Mouse (Mus musculus) CH12.LX (cell line): ENCODE results near the gene Arhgef3. TPM values are rescaled to one million over a fixed set of nuclear protein-coding genes. Genes with fewer than 3 reads are reported as not detected.

Source experiments
- DNase-seq: peaks from one replicate; pipeline ENCODE4 v3.0.0-alpha.2; 2013; ENCODE audit errors: extremely low read depth
- H3K27ac ChIP-seq: 2 replicates; pipeline ENCODE4 v1.5.1; 2012; ENCODE audit warnings: low read depth, mild to moderate bottlenecking, control low read depth, moderate library complexity; ENCODE audit not compliant: insufficient read depth
- H3K27me3 ChIP-seq: replicated peaks from 2 replicates; pipeline ENCODE3; 2012; ENCODE audit warnings: inconsistent platforms
- H3K36me3 ChIP-seq, 2 experiments: replicated peaks in 1 of 2; 2 replicates each; pipeline versions ENCODE3 to v1.6.1; 2012; ENCODE audit warnings: inconsistent platforms in 1 of 2, low read length in 1 of 2, mild to moderate bottlenecking in 1 of 2, mixed read lengths in 1 of 2, moderate library complexity in 1 of 2; ENCODE audit not compliant: control insufficient read depth in 1 of 2, insufficient read depth in 1 of 2
- H3K4me1 ChIP-seq, 2 experiments: 2 replicates each; pipeline ENCODE4 v1.6.1; 2012; ENCODE audit warnings: inconsistent platforms in 1 of 2, moderate library complexity in 1 of 2; ENCODE audit not compliant: insufficient read depth in 2 of 2, control insufficient read depth in 1 of 2
- H3K4me2 ChIP-seq: 2 replicates; pipeline ENCODE4 v1.6.1; 2012; ENCODE audit warnings: low read depth, mild to moderate bottlenecking, control low read depth; ENCODE audit not compliant: poor library complexity, insufficient read depth, severe bottlenecking
- H3K4me3 ChIP-seq, 3 experiments: fragments of 150-350 bp in 1 of 3; sonication (generic) in 1 of 3; replicated peaks in 1 of 3; 2 replicates each; pipeline versions ENCODE3 to v1.5.1; 2011 to 2012; ENCODE audit warnings: low read depth in 2 of 3, low read length in 2 of 3, mild to moderate bottlenecking in 2 of 3, moderate library complexity in 2 of 3, control low read depth in 1 of 3, improper control_type of control experiment in 1 of 3, inconsistent platforms in 1 of 3, mixed read lengths in 1 of 3; ENCODE audit not compliant: poor library complexity in 1 of 3
- H3K79me2 ChIP-seq: replicated peaks from 2 replicates; pipeline ENCODE4 v1.6.1; 2012; ENCODE audit warnings: mild to moderate bottlenecking, moderate library complexity; ENCODE audit not compliant: control insufficient read depth, poor library complexity, insufficient read depth, severe bottlenecking; ENCODE audit errors: extremely low read depth
- H3K9ac ChIP-seq: 2 replicates; pipeline ENCODE4 v1.6.1; 2012; ENCODE audit warnings: low read depth, mild to moderate bottlenecking, control low read depth, moderate library complexity; ENCODE audit not compliant: insufficient read depth
- H3K9me3 ChIP-seq: replicated peaks from 2 replicates; pipeline ENCODE3; 2012; ENCODE audit warnings: low read length, inconsistent platforms, mixed read lengths
- CHD1 ChIP-seq: IDR thresholded peaks from 2 replicates; pipeline ENCODE4 v1.6.1; 2012; ENCODE audit warnings: low read depth, low read length, improper control_type of control experiment, inconsistent platforms
- CTCF ChIP-seq, 2 experiments: IDR thresholded peaks in 1 of 2; conservative IDR thresholded peaks in 1 of 2; 2 replicates each; pipeline ENCODE4 v1.5.1; 2011 to 2012; ENCODE audit warnings: low read depth in 2 of 2, low read length in 2 of 2, improper control_type of control experiment in 1 of 2, inconsistent platforms in 1 of 2, mild to moderate bottlenecking in 1 of 2, moderate library complexity in 1 of 2
- EP300 ChIP-seq: IDR thresholded peaks from 2 replicates; pipeline ENCODE4 v1.6.1; 2011; ENCODE audit warnings: low read length, improper control_type of control experiment
- JUN ChIP-seq: IDR thresholded peaks from 2 replicates; pipeline ENCODE4 v1.6.1; 2011; ENCODE audit warnings: low read depth, mild to moderate bottlenecking, low read length, improper control_type of control experiment, moderate library complexity; ENCODE audit not compliant: insufficient read depth
- JUND ChIP-seq: conservative IDR thresholded peaks from 2 replicates; pipeline ENCODE4 v1.6.1; 2011; ENCODE audit warnings: low read depth, low read length, improper control_type of control experiment
- KAT2A ChIP-seq: IDR thresholded peaks from 2 replicates; pipeline ENCODE4 v1.6.1; 2012; ENCODE audit warnings: low read length, improper control_type of control experiment, inconsistent platforms; ENCODE audit not compliant: insufficient replicate concordance
- MAFK ChIP-seq: IDR thresholded peaks from 2 replicates; pipeline ENCODE4 v1.6.1; 2011; ENCODE audit warnings: low read length, improper control_type of control experiment; ENCODE audit not compliant: insufficient replicate concordance
- MAX ChIP-seq: IDR thresholded peaks from 2 replicates; pipeline ENCODE4 v1.6.1; 2011; ENCODE audit warnings: low read length, improper control_type of control experiment
- MAZ ChIP-seq: IDR thresholded peaks from 2 replicates; pipeline ENCODE4 v1.6.1; 2012; ENCODE audit warnings: low read depth, mild to moderate bottlenecking, inconsistent platforms, low read length, improper control_type of control experiment, moderate library complexity
- MYC ChIP-seq: IDR thresholded peaks from 2 replicates; pipeline ENCODE4 v1.6.1; 2011; ENCODE audit warnings: low read depth, mild to moderate bottlenecking, improper control_type of control experiment, low read length
- POLR2A ChIP-seq: IDR thresholded peaks from 2 replicates; pipeline ENCODE4 v1.6.1; 2011; ENCODE audit warnings: low read depth, mild to moderate bottlenecking, improper control_type of control experiment, low read length
- RAD21 ChIP-seq: IDR thresholded peaks from 2 replicates; pipeline ENCODE4 v1.6.1; 2011; ENCODE audit warnings: low read depth, mild to moderate bottlenecking, low read length, improper control_type of control experiment, moderate library complexity
- RCOR1 ChIP-seq: conservative IDR thresholded peaks from 2 replicates; pipeline ENCODE4 v1.6.1; 2012; ENCODE audit warnings: low read depth, mild to moderate bottlenecking, inconsistent platforms, low read length, improper control_type of control experiment
- TBP ChIP-seq: conservative IDR thresholded peaks from 2 replicates; pipeline ENCODE4 v1.6.1; 2011; ENCODE audit warnings: low read depth, low read length, improper control_type of control experiment
- UBTF ChIP-seq: IDR thresholded peaks from 2 replicates; pipeline ENCODE4 v1.6.1; 2012; ENCODE audit warnings: low read depth, mild to moderate bottlenecking, inconsistent platforms, low read length, improper control_type of control experiment, moderate library complexity
- USF2 ChIP-seq: conservative IDR thresholded peaks from 2 replicates; pipeline ENCODE4 v1.6.1; 2011; ENCODE audit warnings: low read depth, low read length, improper control_type of control experiment
- ZC3H11A ChIP-seq: IDR thresholded peaks from 2 replicates; pipeline ENCODE4 v1.6.1; 2012; ENCODE audit warnings: low read depth, mild to moderate bottlenecking, inconsistent platforms, low read length, improper control_type of control experiment
- ZMIZ1 ChIP-seq: IDR thresholded peaks from 2 replicates; pipeline ENCODE4 v1.6.1; 2012; ENCODE audit warnings: low read depth, mild to moderate bottlenecking, inconsistent platforms, low read length, improper control_type of control experiment
- dilution Hi-C: fragments of 300-500 bp; cut with MboI; formaldehyde crosslinking; loops from 2 replicates; pipeline ENCODE4 v1.14.3; 2020; ENCODE audit warnings: low sequenced_read_pairs; ENCODE audit not compliant: extremely low pct_unique_long_range_greater_than_20kb, extremely low pct_ligation_motif_present
- in situ Hi-C: fragments of 300-500 bp; cut with MboI; formaldehyde crosslinking; loops from 3 replicates; pipeline ENCODE4 v1.14.3; 2019; ENCODE audit warnings: low sequenced_read_pairs, low pct_ligation_motif_present, low pct_unique_long_range_greater_than_20kb, mixed read lengths
- polyA plus RNA-seq: library from polyadenylated mRNA; unstranded; fragments of >175 nt; gene quantifications from 2 replicates; pipeline ENCODE4 v1.2.1, GENCODE M21; 2012; ENCODE audit warnings: low read depth; ENCODE audit not compliant: insufficient read length
- total RNA-seq, 2 experiments: library from RNA; depleted of rRNA; stranded (reverse); fragments of 300-350 nt in 1 of 2; fragments of >200 nt in 1 of 2; gene quantifications; 2 replicates each; pipeline ENCODE4 v1.2.3; 2012 to 2014

Gene Arhgef3
- total and polyA plus RNA-seq, 3 experiments: 0.51 to 0.64 (median 0.62) TPM

DNA sequence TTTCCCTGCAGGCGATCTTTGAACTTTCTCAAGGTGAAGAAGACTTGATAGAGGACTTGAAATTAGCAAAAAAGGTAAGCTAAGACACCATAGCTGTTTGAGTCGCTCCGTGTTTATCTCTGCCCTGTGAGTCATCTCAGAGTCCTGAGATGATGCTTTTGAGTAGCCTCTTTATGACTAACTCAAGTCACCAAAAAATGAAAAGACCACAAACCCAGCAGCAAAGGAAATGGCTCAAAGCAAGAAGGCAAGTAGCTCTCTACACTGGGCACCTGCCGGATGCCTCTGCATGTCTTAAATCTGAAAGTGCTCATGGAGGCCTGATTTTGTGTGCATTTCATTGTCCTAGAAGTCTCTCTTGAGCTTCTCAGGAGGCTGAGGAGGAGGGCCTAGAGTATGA is 269.4 kb downstream of the Arhgef3 start (continued):
- TF ChIP-seq MAFK: no peak; the same call in 1 of the 2 replicates
- TF ChIP-seq MAZ: no peak
- peak; percentile 77 for TF ChIP-seq EP300
- TF ChIP-seq USF2: no peak
- TF ChIP-seq ZMIZ1: no peak
- no peak for TF ChIP-seq CTCF (conservative IDR thresholded peaks at IDR 0.05 in 1 of 2, IDR thresholded peaks at IDR 0.05 in 1 of 2; ENCODE audit: low read depth in 2 of 2, low read length in 2 of 2)
- TF ChIP-seq JUND: peak; percentile 70
- peak; percentile 60; the same call in 1 of the 2 replicates for TF ChIP-seq RCOR1
- no peak for TF ChIP-seq MYC
- TF ChIP-seq JUN: peak; percentile 63
- TF ChIP-seq KAT2A: no peak
- TF ChIP-seq UBTF: no peak

DNA sequence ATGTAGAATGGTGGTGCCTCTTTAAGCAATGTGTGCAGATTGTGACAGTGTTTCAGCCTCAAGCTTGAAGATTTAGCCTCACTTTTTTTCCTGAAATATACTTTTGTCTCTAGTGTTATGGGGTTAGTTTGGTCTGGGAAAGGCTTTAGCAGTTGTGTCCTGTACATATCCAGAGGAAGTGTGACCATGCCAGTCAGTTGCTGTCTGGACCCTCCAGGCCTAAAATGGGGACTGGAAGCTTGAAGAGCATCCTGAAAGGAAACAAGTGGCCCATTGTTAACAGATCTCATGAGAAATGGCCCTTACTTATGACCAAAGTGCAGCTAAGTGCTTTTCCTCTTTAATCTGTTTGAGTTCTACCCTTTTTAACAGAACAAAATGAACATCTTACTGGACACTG is 273.9 kb downstream of the Arhgef3 start:
- DNase-seq: no peak
- H3K79me2 ChIP-seq: no peaks in the 10 kb centered on the region
- peaks cover 0 to 6% of the 10 kb centered on the region in 2 experiments; a peak in 1 of 4 replicates for H3K4me1 ChIP-seq
- no peak overlapping the region for H3K9ac ChIP-seq
- TF ChIP-seq RAD21: no peak
- TF ChIP-seq CHD1: no peak
- no peak for TF ChIP-seq EP300
- no peak for TF ChIP-seq MAX
- no peak for TF ChIP-seq JUND
- no peak for TF ChIP-seq CTCF (conservative IDR thresholded peaks at IDR 0.05 in 1 of 2, IDR thresholded peaks at IDR 0.05 in 1 of 2; ENCODE audit: low read depth in 2 of 2, low read length in 2 of 2)
- TF ChIP-seq, all 38 proteins: peak for 0
- H3K4me3 ChIP-seq: no peak overlapping the region
- no peak overlapping the region for H3K27ac ChIP-seq
- H3K4me2 ChIP-seq: no peak overlapping the region
- no peaks in the 10 kb centered on the region for H3K36me3 ChIP-seq
- in situ Hi-C loops: no loop called here
- peaks cover under 1% of the 10 kb centered on the region for H3K9me3 ChIP-seq
- H3K27me3 ChIP-seq: no peaks in the 10 kb centered on the region
- dilution Hi-C loops: no loop called here

DNA sequence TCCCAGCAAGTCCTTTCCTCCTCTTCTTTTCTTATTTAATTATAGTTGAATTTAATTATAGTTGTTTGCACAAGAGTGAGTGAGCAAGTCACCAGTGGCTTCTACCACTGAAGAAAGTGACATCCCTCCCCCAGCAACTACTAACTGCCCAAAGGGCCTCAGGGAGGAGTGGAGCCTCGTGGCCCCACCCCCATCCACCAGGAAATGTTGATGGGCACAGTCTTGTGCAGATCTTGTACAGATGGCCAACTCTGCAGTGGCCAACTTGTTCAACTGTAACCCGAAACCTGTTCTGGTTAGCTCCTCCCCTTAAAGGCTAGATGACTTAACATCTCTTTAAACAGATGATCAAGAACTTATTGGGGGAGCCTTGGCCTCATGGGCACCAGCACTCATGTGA is 275.0 kb downstream of the Arhgef3 start:
- Histone ChIP-seq H3K27me3 (no peaks in the 10 kb centered on the region), H3K27ac (no peak overlapping the region), H3K4me2 (no peak overlapping the region), H3K36me3 (no peaks in the 10 kb centered on the region), H3K4me1 (peaks cover 0 to 6% of the 10 kb centered on the region in 2 experiments; a peak in 1 of 4 replicates), H3K9me3 (no peaks in the 10 kb centered on the region), H3K4me3 (no peak overlapping the region), H3K79me2 (no peaks in the 10 kb centered on the region), H3K9ac (no peak overlapping the region)
- no peak for TF ChIP-seq ZMIZ1
- no peak for TF ChIP-seq MAFK
- TF ChIP-seq TBP: no peak
- no peak for TF ChIP-seq ZC3H11A
- no peak for TF ChIP-seq POLR2A
- DNase-seq: no peak
- in situ Hi-C loops: no loop called here
- dilution Hi-C loops: no loop called here
